Mouse (Mus musculus): ENCODE results near the gene Nup85. TPM values are rescaled to one million over a fixed set of nuclear protein-coding genes. Genes with fewer than 3 reads are reported as not detected.
A peak's percentile ranks its signal among the peaks of the same experiment; 100 is the strongest.

The Nup85 gene
- polyA plus RNA-seq, 1 experiment, result 99.9 TPM

- H3K36me3 ChIP-seq (ENCODE audit: control insufficient read depth, insufficient read depth, low read length, poor library complexity, severe bottlenecking), result peaks cover 35% of the 10 kb centered on the region
- H3K9ac ChIP-seq (ENCODE audit: low read depth, poor library complexity, severe bottlenecking), result peak within 1 kb of the TSS; percentile 99
- TF ChIP-seq CTCF (IDR thresholded peaks at IDR 0.05; ENCODE audit: low read depth, low read length) (no peak), EP300 (IDR thresholded peaks at IDR 0.05; ENCODE audit: insufficient read depth, low read depth, low read length) (0 out of 2 replicates have a peak, but pooled peaks have one; percentile 36), POLR2A (IDR thresholded peaks at IDR 0.05; ENCODE audit: insufficient read depth, low read length) (peak; percentile 27)
- no peaks in the 10 kb centered on the region for H3K27me3 ChIP-seq (ENCODE audit: control insufficient read depth, insufficient read depth, low read length, poor library complexity, severe bottlenecking)
- H3K4me1 ChIP-seq (ENCODE audit: control insufficient read depth, insufficient read depth, low read length), result peaks cover 1% of the 10 kb centered on the region
- H3K4me3 ChIP-seq (ENCODE audit: low read depth, low read length), result peak within 1 kb of the TSS; percentile 90
- H3K9me3 ChIP-seq (replicated peaks; ENCODE audit: control insufficient read depth, insufficient read depth, low read length, poor library complexity, severe bottlenecking), result no peaks in the 10 kb centered on the region
- peak within 1 kb of the TSS; percentile 97 for H3K27ac ChIP-seq (ENCODE audit: insufficient read depth, low read length)
These were observed 28.1 kb upstream of the Nup85 start, which contains the start of gene Sumo2 for GRCm38 (mm10) chr11:115536038-115536681. Gene Sumo2 (minus strand): TSS chr11:115536276.

DNA sequence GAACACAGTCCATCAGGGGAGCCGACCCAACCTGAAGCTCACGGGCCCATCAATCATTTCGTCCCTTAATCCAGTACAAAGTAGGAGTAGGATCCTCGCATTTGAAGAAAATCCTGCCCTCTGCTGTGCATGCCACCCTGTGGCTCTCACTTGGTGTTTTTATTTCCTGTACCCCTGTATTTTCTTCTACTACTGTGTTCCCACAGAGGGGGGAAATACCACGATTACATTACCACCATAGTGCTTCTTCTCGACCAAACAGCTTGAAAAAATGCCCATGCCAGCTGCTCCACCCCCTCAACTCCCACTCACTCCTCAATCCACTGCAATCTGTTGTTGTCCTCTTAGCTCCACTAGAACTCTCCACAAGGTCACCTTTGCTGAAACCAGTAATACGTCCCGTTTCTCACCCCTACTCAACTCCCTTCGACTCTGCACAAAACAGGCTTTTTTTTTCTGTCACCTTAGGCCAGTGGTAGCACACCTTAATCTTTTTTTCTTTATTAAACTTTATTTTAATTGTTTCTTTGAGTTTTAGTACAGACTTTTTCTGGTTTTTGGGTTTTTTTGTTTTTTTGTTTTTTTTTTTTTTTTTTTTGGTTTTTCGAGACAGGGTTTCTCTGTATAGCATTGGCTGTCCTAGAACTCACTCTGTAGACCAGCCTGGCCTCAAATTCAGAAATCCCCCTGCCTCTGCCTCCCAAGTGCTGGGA lies 27.2 kb upstream of the Nup85 start:
- H3K27ac ChIP-seq (ENCODE audit: insufficient read depth, low read length), result peak overlapping the region; percentile 97
- H3K36me3 ChIP-seq (ENCODE audit: control insufficient read depth, insufficient read depth, low read length, poor library complexity, severe bottlenecking), result peaks cover 27% of the 10 kb centered on the region
- H3K9me3 ChIP-seq (replicated peaks; ENCODE audit: control insufficient read depth, insufficient read depth, low read length, poor library complexity, severe bottlenecking), result no peaks in the 10 kb centered on the region
- H3K27me3 ChIP-seq (ENCODE audit: control insufficient read depth, insufficient read depth, low read length, poor library complexity, severe bottlenecking), result no peaks in the 10 kb centered on the region
- peaks cover 1% of the 10 kb centered on the region for H3K4me1 ChIP-seq (ENCODE audit: control insufficient read depth, insufficient read depth, low read length)
- peak overlapping the region; percentile 78 for H3K9ac ChIP-seq (ENCODE audit: low read depth, poor library complexity, severe bottlenecking)
- peak overlapping the region; percentile 80 for H3K4me3 ChIP-seq (ENCODE audit: low read depth, low read length)
- no peak for TF ChIP-seq CTCF (IDR thresholded peaks at IDR 0.05; ENCODE audit: low read depth, low read length)
- no peak for TF ChIP-seq POLR2A (IDR thresholded peaks at IDR 0.05; ENCODE audit: insufficient read depth, low read length)
- TF ChIP-seq EP300 (IDR thresholded peaks at IDR 0.05; ENCODE audit: insufficient read depth, low read depth, low read length), result no peak

DNA sequence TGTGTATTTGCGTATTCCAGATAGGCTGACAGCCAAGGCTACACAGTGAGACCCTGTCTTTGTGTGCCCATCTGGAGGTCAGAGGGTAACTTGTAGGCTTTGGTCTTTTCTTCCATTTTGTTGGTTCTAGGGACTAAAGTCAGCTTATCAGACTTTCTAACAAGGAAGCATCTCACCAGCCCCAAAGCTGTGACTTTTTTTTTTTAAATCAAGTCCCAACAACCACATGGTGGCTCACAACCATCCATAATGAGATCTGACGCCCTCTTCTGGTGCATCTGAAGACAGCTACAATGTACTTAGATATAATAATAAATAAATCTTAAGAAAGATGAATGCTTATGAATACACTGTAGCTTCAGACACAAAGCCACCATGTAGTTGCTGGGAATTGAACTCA lies 26.2 kb upstream of the Nup85 start:
- Histone ChIP-seq H3K9me3 (replicated peaks; ENCODE audit: control insufficient read depth, insufficient read depth, low read length, poor library complexity, severe bottlenecking) (no peaks in the 10 kb centered on the region), H3K36me3 (ENCODE audit: control insufficient read depth, insufficient read depth, low read length, poor library complexity, severe bottlenecking) (peaks cover 16% of the 10 kb centered on the region), H3K27me3 (ENCODE audit: control insufficient read depth, insufficient read depth, low read length, poor library complexity, severe bottlenecking) (no peaks in the 10 kb centered on the region), H3K27ac (ENCODE audit: insufficient read depth, low read length) (peak overlapping the region; percentile 50; the same call in 1 of the 2 replicates), H3K4me3 (ENCODE audit: low read depth, low read length) (no peak overlapping the region), H3K4me1 (ENCODE audit: control insufficient read depth, insufficient read depth, low read length) (peaks cover 1% of the 10 kb centered on the region), H3K9ac (ENCODE audit: low read depth, poor library complexity, severe bottlenecking) (no peak overlapping the region)
- TF ChIP-seq CTCF (IDR thresholded peaks at IDR 0.05; ENCODE audit: low read depth, low read length) (no peak), POLR2A (IDR thresholded peaks at IDR 0.05; ENCODE audit: insufficient read depth, low read length) (no peak), EP300 (IDR thresholded peaks at IDR 0.05; ENCODE audit: insufficient read depth, low read depth, low read length) (no peak)

DNA sequence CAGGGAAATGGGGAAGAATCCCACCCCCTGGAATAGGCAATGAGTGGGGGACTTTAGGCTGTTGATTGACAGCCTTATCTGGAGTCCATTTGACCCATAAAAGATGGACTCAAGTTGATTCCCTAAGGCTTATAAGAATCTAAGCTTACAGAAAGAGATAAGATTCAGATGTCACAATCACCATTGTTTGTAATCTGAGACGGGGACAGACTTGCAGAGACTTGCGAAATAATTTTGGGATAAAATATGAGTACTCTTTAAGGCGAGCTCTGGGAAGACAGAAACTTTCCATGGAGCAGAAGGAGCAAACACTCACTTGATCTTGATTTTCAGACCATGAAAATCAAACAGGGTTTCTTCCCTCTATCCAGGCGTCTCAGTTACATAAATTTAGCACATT lies 20.7 kb upstream of the Nup85 start:
- Histone ChIP-seq H3K4me3 (ENCODE audit: low read depth, low read length) (no peak overlapping the region), H3K9me3 (replicated peaks; ENCODE audit: control insufficient read depth, insufficient read depth, low read length, poor library complexity, severe bottlenecking) (no peaks in the 10 kb centered on the region), H3K27ac (ENCODE audit: insufficient read depth, low read length) (no peak overlapping the region), H3K9ac (ENCODE audit: low read depth, poor library complexity, severe bottlenecking) (no peak overlapping the region), H3K4me1 (ENCODE audit: control insufficient read depth, insufficient read depth, low read length) (no peaks in the 10 kb centered on the region), H3K27me3 (ENCODE audit: control insufficient read depth, insufficient read depth, low read length, poor library complexity, severe bottlenecking) (no peaks in the 10 kb centered on the region), H3K36me3 (ENCODE audit: control insufficient read depth, insufficient read depth, low read length, poor library complexity, severe bottlenecking) (no peaks in the 10 kb centered on the region)
- TF ChIP-seq EP300 (IDR thresholded peaks at IDR 0.05; ENCODE audit: insufficient read depth, low read depth, low read length) (no peak), CTCF (IDR thresholded peaks at IDR 0.05; ENCODE audit: low read depth, low read length) (no peak), POLR2A (IDR thresholded peaks at IDR 0.05; ENCODE audit: insufficient read depth, low read length) (no peak)

GRCm38 (mm10) chr11:115552783-115553182 lies 11.5 kb upstream of the Nup85 start:
- Histone ChIP-seq H3K9me3 (replicated peaks; ENCODE audit: control insufficient read depth, insufficient read depth, low read length, poor library complexity, severe bottlenecking) (no peaks in the 10 kb centered on the region), H3K36me3 (ENCODE audit: control insufficient read depth, insufficient read depth, low read length, poor library complexity, severe bottlenecking) (no peaks in the 10 kb centered on the region), H3K9ac (ENCODE audit: low read depth, poor library complexity, severe bottlenecking) (no peak overlapping the region), H3K27ac (ENCODE audit: insufficient read depth, low read length) (no peak overlapping the region), H3K4me1 (ENCODE audit: control insufficient read depth, insufficient read depth, low read length) (no peaks in the 10 kb centered on the region), H3K4me3 (ENCODE audit: low read depth, low read length) (no peak overlapping the region), H3K27me3 (ENCODE audit: control insufficient read depth, insufficient read depth, low read length, poor library complexity, severe bottlenecking) (no peaks in the 10 kb centered on the region)
- TF ChIP-seq POLR2A (IDR thresholded peaks at IDR 0.05; ENCODE audit: insufficient read depth, low read length) (no peak), CTCF (IDR thresholded peaks at IDR 0.05; ENCODE audit: low read depth, low read length) (peak; percentile 10)

DNA sequence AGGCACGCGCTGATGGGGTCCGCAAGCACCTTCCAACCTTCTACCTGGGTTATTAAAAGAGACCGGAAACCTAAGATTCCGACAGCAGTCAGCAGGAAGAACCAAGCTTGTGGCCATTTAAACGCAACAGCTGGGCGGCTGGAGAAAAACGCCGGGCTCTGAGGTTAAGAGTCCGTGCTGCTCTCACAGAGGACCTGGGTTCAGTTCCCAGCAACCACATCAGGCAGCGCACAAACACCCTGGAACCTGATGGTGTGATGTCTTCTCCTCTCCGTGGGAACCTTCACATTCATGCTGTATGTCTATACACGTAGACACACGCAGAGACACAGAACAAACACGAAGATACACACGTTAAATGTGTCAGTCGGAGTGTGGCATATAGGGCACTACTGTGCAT lies 8.5 kb upstream of the Nup85 start:
- H3K4me1 ChIP-seq (ENCODE audit: control insufficient read depth, insufficient read depth, low read length), result no peaks in the 10 kb centered on the region
- no peaks in the 10 kb centered on the region; the same call in 1 of the 2 replicates for H3K9me3 ChIP-seq (replicated peaks; ENCODE audit: control insufficient read depth, insufficient read depth, low read length, poor library complexity, severe bottlenecking)
- H3K27me3 ChIP-seq (ENCODE audit: control insufficient read depth, insufficient read depth, low read length, poor library complexity, severe bottlenecking), result no peaks in the 10 kb centered on the region
- TF ChIP-seq POLR2A (IDR thresholded peaks at IDR 0.05; ENCODE audit: insufficient read depth, low read length) (no peak), CTCF (IDR thresholded peaks at IDR 0.05; ENCODE audit: low read depth, low read length) (no peak), EP300 (IDR thresholded peaks at IDR 0.05; ENCODE audit: insufficient read depth, low read depth, low read length) (no peak)
- H3K9ac ChIP-seq (ENCODE audit: low read depth, poor library complexity, severe bottlenecking), result peak overlapping the region; percentile 47
- no peak overlapping the region for H3K27ac ChIP-seq (ENCODE audit: insufficient read depth, low read length)
- H3K4me3 ChIP-seq (ENCODE audit: low read depth, low read length), result no peak overlapping the region; the same call in 1 of the 2 replicates
- no peaks in the 10 kb centered on the region for H3K36me3 ChIP-seq (ENCODE audit: control insufficient read depth, insufficient read depth, low read length, poor library complexity, severe bottlenecking)
